Mouse (Mus musculus) CH12.LX (cell line): ENCODE measurements at regions not wholly inside any gene's neighbourhood (a gene's known extent, or its start where the extent isn't known, plus 50 kb on each side); places are given as distances from the start of the nearest gene placed in this dataset.

ENCODE experiments used
- DNase-seq: peaks from one replicate; pipeline ENCODE4 v3.0.0-alpha.2; 2013; ENCODE audit errors: extremely low read depth
- H3K27ac ChIP-seq: 2 replicates; pipeline ENCODE4 v1.5.1; 2012; ENCODE audit warnings: low read depth, mild to moderate bottlenecking, control low read depth, moderate library complexity; ENCODE audit not compliant: insufficient read depth
- H3K27me3 ChIP-seq: replicated peaks from 2 replicates; pipeline ENCODE3; 2012; ENCODE audit warnings: inconsistent platforms
- H3K36me3 ChIP-seq, 2 experiments: replicated peaks in 1 of 2; 2 replicates each; pipeline versions ENCODE3 to v1.6.1; 2012; ENCODE audit warnings: inconsistent platforms in 1 of 2, low read length in 1 of 2, mild to moderate bottlenecking in 1 of 2, mixed read lengths in 1 of 2, moderate library complexity in 1 of 2; ENCODE audit not compliant: control insufficient read depth in 1 of 2, insufficient read depth in 1 of 2
- H3K4me1 ChIP-seq, 2 experiments: 2 replicates each; pipeline ENCODE4 v1.6.1; 2012; ENCODE audit warnings: inconsistent platforms in 1 of 2, moderate library complexity in 1 of 2; ENCODE audit not compliant: insufficient read depth in 2 of 2, control insufficient read depth in 1 of 2
- H3K4me2 ChIP-seq: 2 replicates; pipeline ENCODE4 v1.6.1; 2012; ENCODE audit warnings: low read depth, mild to moderate bottlenecking, control low read depth; ENCODE audit not compliant: poor library complexity, insufficient read depth, severe bottlenecking
- H3K4me3 ChIP-seq, 3 experiments: fragments of 150-350 bp in 1 of 3; sonication (generic) in 1 of 3; replicated peaks in 1 of 3; 2 replicates each; pipeline versions ENCODE3 to v1.5.1; 2011 to 2012; ENCODE audit warnings: low read depth in 2 of 3, low read length in 2 of 3, mild to moderate bottlenecking in 2 of 3, moderate library complexity in 2 of 3, control low read depth in 1 of 3, improper control_type of control experiment in 1 of 3, inconsistent platforms in 1 of 3, mixed read lengths in 1 of 3; ENCODE audit not compliant: poor library complexity in 1 of 3
- H3K79me2 ChIP-seq: replicated peaks from 2 replicates; pipeline ENCODE4 v1.6.1; 2012; ENCODE audit warnings: mild to moderate bottlenecking, moderate library complexity; ENCODE audit not compliant: control insufficient read depth, poor library complexity, insufficient read depth, severe bottlenecking; ENCODE audit errors: extremely low read depth
- H3K9ac ChIP-seq: 2 replicates; pipeline ENCODE4 v1.6.1; 2012; ENCODE audit warnings: low read depth, mild to moderate bottlenecking, control low read depth, moderate library complexity; ENCODE audit not compliant: insufficient read depth
- H3K9me3 ChIP-seq: replicated peaks from 2 replicates; pipeline ENCODE3; 2012; ENCODE audit warnings: low read length, inconsistent platforms, mixed read lengths
- BHLHE40 ChIP-seq: IDR thresholded peaks from 2 replicates; pipeline ENCODE4 v1.6.1; 2011; ENCODE audit warnings: mild to moderate bottlenecking, low read depth, low read length, improper control_type of control experiment
- CHD1 ChIP-seq: IDR thresholded peaks from 2 replicates; pipeline ENCODE4 v1.6.1; 2012; ENCODE audit warnings: low read depth, low read length, improper control_type of control experiment, inconsistent platforms
- CHD2 ChIP-seq: IDR thresholded peaks from 2 replicates; pipeline ENCODE4 v1.6.1; 2011; ENCODE audit warnings: low read length, improper control_type of control experiment
- EP300 ChIP-seq: IDR thresholded peaks from 2 replicates; pipeline ENCODE4 v1.6.1; 2011; ENCODE audit warnings: low read length, improper control_type of control experiment
- ETS1 ChIP-seq: conservative IDR thresholded peaks from 2 replicates; pipeline ENCODE4 v1.6.1; 2012; ENCODE audit warnings: low read depth, mild to moderate bottlenecking, inconsistent platforms, low read length, improper control_type of control experiment, moderate library complexity
- JUN ChIP-seq: IDR thresholded peaks from 2 replicates; pipeline ENCODE4 v1.6.1; 2011; ENCODE audit warnings: low read depth, mild to moderate bottlenecking, low read length, improper control_type of control experiment, moderate library complexity; ENCODE audit not compliant: insufficient read depth
- JUND ChIP-seq: conservative IDR thresholded peaks from 2 replicates; pipeline ENCODE4 v1.6.1; 2011; ENCODE audit warnings: low read depth, low read length, improper control_type of control experiment
- KAT2A ChIP-seq: IDR thresholded peaks from 2 replicates; pipeline ENCODE4 v1.6.1; 2012; ENCODE audit warnings: low read length, improper control_type of control experiment, inconsistent platforms; ENCODE audit not compliant: insufficient replicate concordance
- MEF2A ChIP-seq: IDR thresholded peaks from 2 replicates; pipeline ENCODE4 v1.6.1; 2014; ENCODE audit warnings: low read depth, mild to moderate bottlenecking, inconsistent platforms, low read length, improper control_type of control experiment, borderline replicate concordance
- MYC ChIP-seq: IDR thresholded peaks from 2 replicates; pipeline ENCODE4 v1.6.1; 2011; ENCODE audit warnings: low read depth, mild to moderate bottlenecking, improper control_type of control experiment, low read length
- NRF1 ChIP-seq: IDR thresholded peaks from 2 replicates; pipeline ENCODE4 v1.6.1; 2014; ENCODE audit warnings: low read depth, mild to moderate bottlenecking, inconsistent platforms, low read length, improper control_type of control experiment, moderate library complexity
- POLR2AphosphoS2 ChIP-seq: IDR thresholded peaks from 2 replicates; pipeline ENCODE4 v1.6.1; 2011; ENCODE audit warnings: low read depth, low read length, improper control_type of control experiment
- SIN3A ChIP-seq: IDR thresholded peaks from 2 replicates; pipeline ENCODE4 v1.6.1; 2012; ENCODE audit warnings: low read length, improper control_type of control experiment, inconsistent platforms
- TBP ChIP-seq: conservative IDR thresholded peaks from 2 replicates; pipeline ENCODE4 v1.6.1; 2011; ENCODE audit warnings: low read depth, low read length, improper control_type of control experiment
- ZC3H11A ChIP-seq: IDR thresholded peaks from 2 replicates; pipeline ENCODE4 v1.6.1; 2012; ENCODE audit warnings: low read depth, mild to moderate bottlenecking, inconsistent platforms, low read length, improper control_type of control experiment
- ZKSCAN1 ChIP-seq: IDR thresholded peaks from 2 replicates; pipeline ENCODE4 v1.6.1; 2012; ENCODE audit warnings: low read depth, inconsistent platforms, low read length, improper control_type of control experiment, borderline replicate concordance
- ZNF384 ChIP-seq: IDR thresholded peaks from 2 replicates; pipeline ENCODE4 v1.6.1; 2012; ENCODE audit warnings: low read depth, low read length, improper control_type of control experiment, inconsistent platforms
- dilution Hi-C: fragments of 300-500 bp; cut with MboI; formaldehyde crosslinking; loops from 2 replicates; pipeline ENCODE4 v1.14.3; 2020; ENCODE audit warnings: low sequenced_read_pairs; ENCODE audit not compliant: extremely low pct_unique_long_range_greater_than_20kb, extremely low pct_ligation_motif_present
- in situ Hi-C: fragments of 300-500 bp; cut with MboI; formaldehyde crosslinking; loops from 3 replicates; pipeline ENCODE4 v1.14.3; 2019; ENCODE audit warnings: low sequenced_read_pairs, low pct_ligation_motif_present, low pct_unique_long_range_greater_than_20kb, mixed read lengths

DNA sequence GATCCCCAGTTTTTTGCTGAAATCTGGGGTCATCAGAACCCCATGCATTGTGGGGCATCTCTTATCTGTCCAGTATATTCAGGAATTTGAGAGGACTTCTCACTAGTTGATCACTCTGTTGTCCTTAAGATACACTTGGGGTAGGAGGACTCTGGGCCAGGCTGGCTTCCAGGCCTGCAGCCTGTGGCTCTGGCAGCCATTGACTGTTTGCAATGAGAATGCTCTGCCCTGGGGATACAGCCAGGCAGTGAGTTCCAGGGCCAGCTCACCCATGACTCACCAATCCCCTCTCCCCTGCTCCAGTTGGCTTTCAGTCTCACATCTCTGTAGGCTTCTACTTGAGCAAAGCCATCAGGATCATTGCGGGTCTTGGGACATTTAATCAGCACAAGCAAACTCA is 334.3 kb upstream of the Acvr2a start:
- in situ Hi-C loops (no loop called here), dilution Hi-C loops (no loop called here)
- no peak for DNase-seq
- Histone ChIP-seq H3K4me2 (no peak overlapping the region), H3K9ac (no peak overlapping the region), H3K79me2 (no peaks in the 10 kb centered on the region)
- no peak for TF ChIP-seq NRF1
- no peak for TF ChIP-seq CHD2
- TF ChIP-seq SIN3A = no peak
- no peak for TF ChIP-seq ETS1
- TF ChIP-seq, all 38 proteins: peak for 0
- no peaks in the 10 kb centered on the region for H3K27me3 ChIP-seq
- no peaks in the 10 kb centered on the region for H3K4me1 ChIP-seq
- H3K27ac ChIP-seq = no peak overlapping the region
- H3K4me3 ChIP-seq = no peak overlapping the region
- H3K9me3 ChIP-seq = no peaks in the 10 kb centered on the region
- H3K36me3 ChIP-seq = no peaks in the 10 kb centered on the region

DNA sequence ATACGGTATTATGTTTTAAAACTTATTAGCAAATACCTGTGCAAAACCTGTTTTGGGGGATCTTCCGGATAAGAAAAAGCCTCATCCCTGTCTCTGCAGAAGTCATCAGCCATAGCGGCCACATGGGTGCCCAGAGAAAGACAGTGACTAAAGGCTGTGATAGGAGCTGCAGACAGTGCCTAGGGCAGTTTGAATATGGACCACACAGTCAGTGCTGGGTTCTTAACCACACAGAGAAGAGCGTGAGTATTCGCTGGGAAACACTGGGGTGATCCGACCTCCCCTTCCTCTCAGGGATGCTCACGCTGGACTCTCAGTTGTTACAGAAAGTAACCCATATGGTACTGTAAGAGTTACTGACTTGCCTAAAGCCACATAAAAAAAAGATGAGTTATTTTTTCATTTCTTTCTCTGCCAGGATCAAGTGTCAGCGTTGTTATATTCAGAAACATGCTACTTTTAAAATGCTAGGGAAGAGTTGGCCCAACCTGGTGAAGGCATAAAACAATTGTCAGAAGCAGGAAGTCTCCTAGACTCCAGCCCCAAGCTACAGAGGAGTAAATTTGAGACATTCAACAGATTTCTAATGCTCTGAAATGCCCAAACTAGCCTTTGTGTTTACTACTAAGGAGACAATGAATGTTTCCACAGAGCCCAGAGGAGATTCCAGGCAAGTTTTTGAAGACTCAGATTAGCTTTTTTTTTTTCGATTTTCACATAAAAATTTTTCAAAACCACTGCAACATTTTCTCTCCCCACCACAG is 333.3 kb upstream of the Acvr2a start:
- no peaks in the 10 kb centered on the region for H3K9me3 ChIP-seq
- in situ Hi-C loops = no loop called here
- no peak overlapping the region for H3K4me3 ChIP-seq
- no peaks in the 10 kb centered on the region for H3K4me1 ChIP-seq
- H3K4me2 ChIP-seq = no peak overlapping the region
- no peak for TF ChIP-seq MYC
- TF ChIP-seq POLR2AphosphoS2 = no peak
- TF ChIP-seq BHLHE40 = no peak
- no peak for TF ChIP-seq CHD1
- no peak for TF ChIP-seq ZKSCAN1
- TF ChIP-seq ZC3H11A = no peak
- no peak for TF ChIP-seq EP300
- TF ChIP-seq NRF1 = no peak
- TF ChIP-seq TBP = no peak
- no peak for TF ChIP-seq KAT2A
- TF ChIP-seq JUN = no peak
- no peak for TF ChIP-seq CHD2
- TF ChIP-seq ZNF384 = no peak
- no peak for TF ChIP-seq MEF2A
- TF ChIP-seq JUND = no peak
- no peak overlapping the region for H3K9ac ChIP-seq
- dilution Hi-C loops = no loop called here
- no peak for DNase-seq
- no peaks in the 10 kb centered on the region for H3K27me3 ChIP-seq
- H3K36me3 ChIP-seq = no peaks in the 10 kb centered on the region
- no peaks in the 10 kb centered on the region for H3K79me2 ChIP-seq
- H3K27ac ChIP-seq = no peak overlapping the region
